Mouse (Mus musculus): ENCODE results near the gene Neb.
"Not testable (repeated sequence)": the region's sequence is repeated elsewhere in the genome, so short reads cannot be mapped to it uniquely, and the experiment has no call there.

Neb gene

DNA sequence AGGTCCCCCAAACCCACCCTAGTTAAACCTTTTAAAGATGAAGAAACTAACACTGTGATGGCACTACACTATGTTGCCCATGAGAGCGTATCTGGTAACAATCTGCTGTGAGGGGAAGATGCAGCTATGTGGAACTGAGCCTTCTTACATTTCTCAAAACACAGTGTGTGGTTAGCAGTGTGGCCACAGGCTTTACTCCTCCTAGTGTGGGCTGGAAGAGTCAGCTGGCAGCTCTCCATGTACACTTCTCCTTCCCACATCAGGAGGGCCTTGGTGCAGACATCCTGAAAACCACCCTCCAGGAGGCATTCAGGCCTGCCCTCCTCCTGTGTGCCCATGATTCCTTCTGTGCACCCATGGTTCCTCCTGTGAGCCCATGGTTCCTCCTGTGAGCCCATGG is 198.6 kb downstream of the Neb start:
- DNase-seq (ENCODE audit: low read depth), result peak; percentile 40

DNA sequence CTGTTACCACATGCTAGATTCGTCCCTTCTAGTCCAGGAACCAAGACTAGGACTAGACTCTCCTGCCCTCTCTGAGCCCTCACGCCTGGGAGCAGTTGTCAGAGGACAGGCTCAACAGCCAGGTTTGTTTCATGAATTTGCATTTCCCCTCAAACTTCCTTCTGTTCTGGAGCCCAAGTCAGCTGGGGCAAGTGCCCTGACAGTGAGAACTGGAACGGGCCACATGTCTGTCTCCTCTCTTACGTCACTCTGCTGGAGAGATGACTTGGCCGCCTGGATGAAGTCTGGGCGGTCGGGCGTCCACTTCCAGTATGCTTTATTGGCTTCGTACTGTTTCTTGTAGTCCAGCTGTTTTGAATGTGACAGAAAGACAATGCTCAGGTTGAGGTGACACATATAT is 200.5 kb downstream of the Neb start:
- DNase-seq (ENCODE audit: low read depth), result no peak

DNA sequence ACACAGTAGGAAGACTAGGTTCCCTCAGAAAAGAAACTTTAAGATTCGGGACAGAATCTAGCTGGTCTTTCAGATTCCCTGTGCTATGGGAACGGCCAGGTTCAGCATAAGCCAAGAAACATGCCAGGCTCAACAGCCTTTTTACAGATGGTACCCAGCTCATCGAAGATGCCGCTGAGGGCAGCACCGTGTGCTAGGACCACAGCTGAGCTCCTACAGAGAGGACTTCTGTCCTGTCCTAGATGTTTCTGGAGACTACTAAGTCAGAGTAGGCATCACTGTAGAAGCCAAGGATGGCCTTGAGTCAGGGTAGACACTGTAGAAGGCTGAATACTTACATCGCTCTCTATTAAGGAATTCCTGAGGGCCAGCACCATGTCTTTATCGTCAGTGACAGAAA is 201.1 kb downstream of the Neb start:
- DNase-seq (ENCODE audit: low read depth), result no peak

DNA sequence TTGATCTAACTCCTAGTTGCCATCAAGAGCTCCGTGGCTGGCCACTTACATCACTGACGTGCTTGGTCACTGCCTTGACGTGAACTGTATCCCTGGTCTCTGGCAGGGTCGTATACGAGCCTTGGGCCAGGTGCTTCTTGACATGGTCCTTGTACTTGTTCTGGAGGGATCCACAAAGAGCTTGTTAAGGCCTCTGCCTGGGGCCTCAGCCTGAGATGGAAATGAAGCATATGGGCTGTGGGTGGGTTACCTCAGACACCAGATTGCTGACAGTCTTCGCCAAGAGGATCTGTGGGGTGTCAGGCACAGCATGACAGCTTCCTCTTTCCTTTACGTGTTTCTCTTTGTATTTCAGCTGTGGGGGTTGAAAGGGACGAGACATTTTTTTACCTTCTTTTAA is 201.7 kb downstream of the Neb start:
- no peak for DNase-seq (ENCODE audit: low read depth)

DNA sequence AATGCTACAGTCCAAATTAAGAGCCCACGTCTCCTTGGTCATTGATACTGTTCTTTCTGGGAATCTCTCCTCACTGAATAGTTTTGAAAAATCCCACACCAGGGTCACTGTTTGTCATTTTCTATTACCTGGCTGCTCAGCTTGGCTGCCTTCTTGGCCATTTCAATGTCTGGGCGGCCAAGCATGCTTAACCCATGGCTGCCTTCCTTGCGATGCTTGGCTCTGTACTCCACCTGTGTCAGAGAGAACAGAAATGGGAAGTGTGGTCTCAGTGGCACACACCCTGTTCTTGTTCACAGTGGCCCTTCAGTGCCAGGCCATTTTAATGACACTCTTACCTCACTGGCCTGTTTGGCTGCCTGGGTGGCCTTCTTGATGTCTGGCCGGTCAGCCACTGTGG is 203.3 kb downstream of the Neb start:
- DNase-seq (ENCODE audit: low read depth), result no peak

DNA sequence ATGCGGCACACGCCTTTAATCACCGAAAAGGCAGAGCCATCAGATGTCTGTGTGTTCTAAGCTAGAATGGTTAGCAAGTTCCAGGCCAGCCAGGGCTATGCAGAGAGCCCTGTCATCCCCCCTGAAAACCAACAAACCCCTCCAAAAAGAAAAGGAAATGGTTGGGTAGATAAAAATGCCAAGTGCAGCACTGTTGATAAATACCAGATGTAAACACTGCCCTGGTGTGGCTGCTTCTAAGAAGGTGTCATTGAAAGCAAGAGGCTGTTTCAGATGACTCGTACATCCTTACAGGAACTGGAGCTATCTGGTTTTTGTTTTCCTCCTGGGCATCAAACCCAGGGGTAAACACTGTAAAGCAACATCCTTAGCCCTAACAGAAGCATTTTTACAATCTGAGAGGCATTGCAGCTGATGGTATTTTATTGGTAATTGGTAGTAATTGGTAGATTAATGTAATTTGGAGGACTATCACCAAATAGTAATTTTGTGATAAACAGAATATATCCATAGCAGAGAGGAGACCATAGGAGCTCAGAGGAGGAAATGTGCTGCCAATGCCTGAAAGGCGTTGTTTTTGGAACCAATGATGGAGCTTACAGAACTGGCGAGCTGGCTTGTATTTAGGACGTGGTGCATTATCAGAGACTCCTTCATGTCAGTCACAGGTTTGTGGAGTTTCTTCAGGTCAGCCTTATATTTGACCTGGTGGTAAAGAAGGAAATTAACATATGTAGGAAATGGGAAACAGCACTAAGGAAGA is 208.8 kb downstream of the Neb start:
- DNase-seq (ENCODE audit: low read depth), result peak; percentile 5

DNA sequence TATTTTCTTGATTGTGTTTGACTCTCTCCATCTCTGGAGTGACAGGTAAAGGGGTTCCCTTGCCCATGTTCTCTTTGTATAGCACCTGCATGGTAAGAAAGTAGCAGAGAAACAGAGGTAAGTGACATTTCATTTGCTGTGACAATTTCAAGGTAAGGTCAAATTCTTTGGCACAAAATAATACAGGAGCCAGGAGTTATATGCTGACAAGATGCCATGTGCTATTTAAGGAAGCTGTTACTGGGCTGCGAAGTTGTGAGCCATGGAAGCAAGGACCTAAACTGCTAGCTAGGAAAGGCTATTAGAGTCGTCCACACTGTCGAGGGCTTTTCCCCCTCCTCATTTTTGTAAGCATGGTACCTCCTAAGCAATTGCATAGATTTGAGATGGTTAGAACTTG is 225.2 kb downstream of the Neb start:
- DNase-seq (ENCODE audit: low read depth), result no peak

DNA sequence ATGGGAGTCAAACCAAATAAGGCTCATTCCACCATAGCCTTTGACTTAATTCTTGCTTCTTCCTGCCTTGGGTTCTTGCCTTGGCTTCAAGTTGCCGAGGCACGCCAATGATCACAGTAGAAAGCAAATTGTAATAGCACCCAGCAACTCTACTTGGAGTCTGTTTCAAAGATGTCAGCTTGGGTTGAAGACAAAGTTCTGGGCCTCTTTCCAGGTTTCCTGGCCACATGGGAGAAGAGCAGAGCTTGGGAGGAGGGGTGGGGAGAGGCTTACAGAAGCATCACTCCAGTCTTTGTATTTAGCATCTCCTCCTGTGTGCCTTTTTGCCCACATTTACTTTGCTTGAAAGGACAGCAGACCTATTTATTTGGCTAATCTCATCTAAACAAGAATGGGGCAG is 244.9 kb downstream of the Neb start:
- DNase-seq (ENCODE audit: low read depth), result peak; percentile 56

DNA sequence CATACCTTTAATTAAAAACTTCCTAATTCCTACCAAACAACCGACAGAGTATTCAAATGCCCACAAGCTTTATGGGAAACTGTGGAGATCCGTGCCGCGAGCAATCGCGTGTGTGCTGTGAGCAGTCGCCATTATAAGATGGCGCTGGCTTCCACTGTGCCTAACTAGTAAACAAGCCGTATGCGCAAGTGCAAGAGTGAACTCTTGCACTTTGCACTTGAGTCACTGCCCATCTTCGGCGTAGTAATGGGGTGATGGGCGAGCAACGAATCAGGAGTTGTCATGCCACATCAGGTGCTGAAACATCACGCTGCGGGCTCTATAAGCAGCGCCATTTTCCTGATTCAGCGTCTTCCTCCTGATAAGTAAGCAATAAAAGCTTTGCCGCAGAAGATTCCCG is 246.9 kb downstream of the Neb start:
- DNase-seq (ENCODE audit: low read depth), result not testable (repeated sequence)

DNA sequence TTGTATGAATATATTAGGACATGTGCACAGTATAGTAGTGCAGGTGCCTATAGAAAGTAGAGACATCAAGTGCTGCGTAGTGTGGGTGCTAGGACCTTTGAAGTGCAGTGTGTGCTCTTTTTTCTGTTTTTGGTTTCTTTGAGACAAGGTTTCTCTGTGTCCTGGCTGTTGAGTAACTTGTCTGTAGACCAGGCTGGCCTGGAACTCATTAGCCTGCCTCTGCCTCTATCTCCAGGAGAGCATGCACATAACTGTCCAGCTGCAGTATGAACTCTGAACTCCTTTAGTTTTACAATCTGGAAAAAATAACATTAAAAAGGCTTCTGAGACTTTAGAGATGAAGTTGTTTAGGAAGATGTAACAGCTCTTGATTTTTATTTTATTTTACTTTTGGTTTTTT is 264.2 kb downstream of the Neb start:
- DNase-seq (ENCODE audit: low read depth), result peak; percentile 75

All from NIH3T3 (cell line).